Mouse (Mus musculus) embryonic facial prominence, embryonic 13.5 days (tissue): ENCODE measurements around the gene Cbarp. TPM values are rescaled to one million over a fixed set of nuclear protein-coding genes. Genes with fewer than 3 reads are reported as not detected.

Source experiments
- ATAC-seq: fragments of 200-750 bp; cut with Nextera tagmentation; 2 replicates; pipeline ENCODE4 v1.8.0; 2017; ENCODE audit warnings: low read depth; ENCODE audit not compliant: insufficient number of reproducible peaks, insufficient read depth, low FRiP score, low TSS enrichment
- H3K27ac ChIP-seq: fragments of 300-500 bp; sonication (generic); 2 replicates; pipeline ENCODE4 v1.5.1; 2015; ENCODE audit warnings: moderate library complexity, mild to moderate bottlenecking, inconsistent platforms
- H3K27me3 ChIP-seq: fragments of 300-500 bp; sonication (generic); 2 replicates; pipeline ENCODE4 v1.6.1; 2015; ENCODE audit warnings: mild to moderate bottlenecking, inconsistent platforms
- H3K36me3 ChIP-seq: fragments of 300-500 bp; sonication (generic); 2 replicates; pipeline ENCODE4 v1.6.1; 2015; ENCODE audit warnings: mild to moderate bottlenecking, inconsistent platforms
- H3K4me1 ChIP-seq: fragments of 300-500 bp; sonication (generic); 2 replicates; pipeline ENCODE4 v1.6.1; 2015; ENCODE audit warnings: inconsistent platforms
- H3K4me2 ChIP-seq: fragments of 300-500 bp; sonication (generic); 2 replicates; pipeline ENCODE4 v1.6.1; 2015; ENCODE audit warnings: moderate library complexity, mild to moderate bottlenecking, inconsistent platforms
- H3K4me3 ChIP-seq: fragments of 300-500 bp; sonication (generic); 2 replicates; pipeline ENCODE4 v1.5.1; 2015; ENCODE audit warnings: mild to moderate bottlenecking, inconsistent platforms
- H3K9ac ChIP-seq: fragments of 300-500 bp; sonication (generic); 2 replicates; pipeline ENCODE4 v1.6.1; 2015; ENCODE audit warnings: mild to moderate bottlenecking, inconsistent platforms
- H3K9me3 ChIP-seq: fragments of 300-500 bp; sonication (generic); 2 replicates; pipeline ENCODE4 v1.6.1; 2016; ENCODE audit warnings: inconsistent platforms
- WGBS: fragments of 180-500 bp; shearing (Covaris S2); methylation state at CpG from one replicate; pipeline ENCODE4 v1.1.7; 2015; ENCODE audit warnings: mixed read lengths; 5-methylcytosine and 5-hydroxymethylcytosine counted together
- polyA plus RNA-seq: library from polyadenylated mRNA; unstranded; fragments of >200 nt; fragmentation: Nextera tagmentation; extraction: Ambion mirVana; gene quantifications from 2 replicates; pipeline ENCODE4 v1.2.1, GENCODE M21; 2015

The Cbarp gene
- 6.8 and 9.8 TPM in 2 replicates for polyA plus RNA-seq

DNA sequence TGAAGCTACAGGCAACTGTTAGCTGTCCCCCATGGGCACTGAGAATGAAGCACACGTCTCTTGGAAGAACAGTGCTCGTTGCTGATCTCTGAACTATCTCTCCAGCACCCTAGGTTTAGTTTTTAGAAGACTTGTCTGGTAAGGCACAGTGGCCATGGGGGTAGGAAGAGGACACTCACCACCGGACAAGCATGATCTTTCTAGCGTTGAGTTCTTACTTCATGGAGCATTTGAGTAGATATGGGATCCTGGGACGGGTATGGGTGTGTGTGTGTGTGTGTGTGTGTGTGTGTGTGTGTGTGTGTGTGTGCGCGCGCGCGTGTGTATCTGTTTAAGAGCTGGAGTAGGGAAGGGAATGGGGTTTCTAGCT, at the start of gene Cbarp:
TSS of gene Cbarp (minus strand) at position 170 of the 370 bp plus-strand sequence.
- peaks cover 27% of the 10 kb centered on the region for H3K27me3 ChIP-seq
- no peaks in the 10 kb centered on the region for H3K9me3 ChIP-seq
- peak within 1 kb of the TSS; percentile 85 for H3K9ac ChIP-seq
- H3K4me2 ChIP-seq = peak within 1 kb of the TSS; percentile 99
- H3K4me1 ChIP-seq = peaks cover 61% of the 10 kb centered on the region
- peak within 1 kb of the TSS; percentile 81 for H3K27ac ChIP-seq
- H3K36me3 ChIP-seq = peaks cover 24% of the 10 kb centered on the region
- 75% methylated on average over 10 of the region's 10 CpGs for WGBS
- no peak for ATAC-seq
- peak within 1 kb of the TSS; percentile 70 for H3K4me3 ChIP-seq

GRCm38 (mm10) chr10:80189999-80190398, 49.4 kb upstream of the Cbarp start:
- peak overlapping the region; percentile 79 for H3K4me2 ChIP-seq
- peaks cover 30% of the 10 kb centered on the region for H3K36me3 ChIP-seq
- no peak overlapping the region for H3K27ac ChIP-seq
- 10% methylated on average over 21 of the region's 21 CpGs for WGBS
- no peak for ATAC-seq
- H3K9ac ChIP-seq = peak overlapping the region; percentile 73
- peaks cover 46% of the 10 kb centered on the region for H3K27me3 ChIP-seq
- H3K4me1 ChIP-seq = peaks cover 22% of the 10 kb centered on the region
- peak overlapping the region; percentile 49 for H3K4me3 ChIP-seq
- H3K9me3 ChIP-seq = no peaks in the 10 kb centered on the region

GRCm38 (mm10) chr10:80188453-80189024, 47.9 kb upstream of the Cbarp start:
- Histone ChIP-seq H3K9me3 (no peaks in the 10 kb centered on the region), H3K4me2 (no peak overlapping the region), H3K4me1 (peaks cover 22% of the 10 kb centered on the region), H3K4me3 (no peak overlapping the region), H3K36me3 (peaks cover 35% of the 10 kb centered on the region), H3K27me3 (peaks cover 46% of the 10 kb centered on the region), H3K9ac (no peak overlapping the region), H3K27ac (no peak overlapping the region)
- no peak for ATAC-seq
- 71% methylated on average over 15 of the region's 15 CpGs for WGBS

DNA sequence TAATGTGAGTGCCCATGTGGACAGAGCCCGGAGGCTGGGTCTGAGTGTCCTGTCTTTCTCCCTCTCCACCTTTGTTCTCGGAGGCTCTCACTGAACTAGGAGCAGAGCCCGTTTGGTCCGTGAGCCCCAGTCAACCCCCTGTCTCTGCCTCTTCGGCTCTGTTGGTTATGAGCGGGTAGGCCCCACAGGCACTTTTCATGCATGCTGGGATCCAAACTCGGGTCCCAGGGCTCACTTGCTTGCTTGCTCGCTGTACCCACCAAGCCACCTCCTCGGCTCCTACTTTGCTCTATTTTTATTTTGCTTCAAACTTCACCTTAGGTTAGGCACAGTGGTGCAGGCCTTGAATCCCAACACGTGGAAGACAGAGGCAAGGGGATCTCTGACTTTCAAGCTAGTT, 47.1 kb upstream of the Cbarp start:
- H3K4me2 ChIP-seq = no peak overlapping the region
- no peak overlapping the region for H3K9ac ChIP-seq
- no peak overlapping the region for H3K27ac ChIP-seq
- no peak for ATAC-seq
- 86% methylated on average over 10 of the region's 10 CpGs for WGBS
- H3K4me3 ChIP-seq = no peak overlapping the region
- peaks cover 42% of the 10 kb centered on the region for H3K27me3 ChIP-seq
- peaks cover 43% of the 10 kb centered on the region for H3K36me3 ChIP-seq
- peaks cover 22% of the 10 kb centered on the region for H3K4me1 ChIP-seq
- no peaks in the 10 kb centered on the region for H3K9me3 ChIP-seq

DNA sequence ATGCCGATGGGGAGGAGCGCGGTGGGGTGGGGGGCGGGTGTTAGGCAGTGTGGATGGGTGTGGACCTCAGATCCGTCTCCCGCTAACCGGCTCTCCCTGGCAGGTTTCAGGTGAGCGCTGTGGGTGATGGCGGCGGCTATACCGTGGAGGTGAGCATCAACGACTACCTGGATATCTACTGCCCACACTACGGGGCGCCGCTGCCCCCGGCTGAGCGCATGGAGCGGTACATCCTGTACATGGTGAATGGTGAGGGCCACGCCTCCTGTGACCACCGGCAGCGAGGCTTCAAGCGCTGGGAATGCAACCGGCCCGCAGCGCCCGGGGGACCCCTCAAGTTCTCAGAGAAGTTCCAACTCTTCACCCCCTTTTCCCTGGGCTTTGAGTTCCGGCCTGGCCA, 46.0 kb upstream of the Cbarp start:
- H3K4me1 ChIP-seq = peaks cover 27% of the 10 kb centered on the region
- H3K27me3 ChIP-seq = peaks cover 31% of the 10 kb centered on the region
- WGBS = 45% methylated on average over 27 of the region's 27 CpGs
- 0 out of 2 replicates have a peak overlapping the region, but pooled peaks have one; percentile 16 for H3K9ac ChIP-seq
- H3K27ac ChIP-seq = no peak overlapping the region
- no peak overlapping the region for H3K4me2 ChIP-seq
- H3K9me3 ChIP-seq = no peaks in the 10 kb centered on the region
- H3K4me3 ChIP-seq = no peak overlapping the region
- no peak for ATAC-seq
- peaks cover 52% of the 10 kb centered on the region for H3K36me3 ChIP-seq

DNA sequence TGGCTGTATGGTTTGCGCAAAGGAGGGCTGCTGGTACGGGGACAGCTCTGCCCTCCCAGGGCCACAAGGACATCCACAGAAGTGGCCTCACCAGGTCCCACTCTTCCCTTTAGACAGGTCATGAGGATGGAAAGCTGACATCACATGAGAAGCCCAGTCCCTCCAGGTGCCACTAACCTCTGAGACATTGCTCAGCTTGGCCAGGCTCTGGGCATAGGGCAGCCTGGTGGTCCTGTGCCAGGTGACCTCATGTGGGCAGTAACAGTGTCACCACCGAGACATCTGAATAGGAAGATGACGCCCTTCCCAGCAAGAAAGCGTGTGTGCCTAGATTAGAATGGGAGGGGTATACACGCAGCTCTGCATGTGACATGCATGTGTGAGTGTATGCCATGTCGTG, 41.9 kb upstream of the Cbarp start:
- no peak overlapping the region for H3K4me2 ChIP-seq
- H3K36me3 ChIP-seq = peaks cover 34% of the 10 kb centered on the region
- H3K4me1 ChIP-seq = peaks cover 31% of the 10 kb centered on the region
- no peaks in the 10 kb centered on the region for H3K9me3 ChIP-seq
- no peak overlapping the region for H3K27ac ChIP-seq
- ATAC-seq = no peak
- H3K27me3 ChIP-seq = no peaks in the 10 kb centered on the region
- 88% methylated on average over 7 of the region's 7 CpGs for WGBS
- H3K4me3 ChIP-seq = no peak overlapping the region
- no peak overlapping the region for H3K9ac ChIP-seq

DNA sequence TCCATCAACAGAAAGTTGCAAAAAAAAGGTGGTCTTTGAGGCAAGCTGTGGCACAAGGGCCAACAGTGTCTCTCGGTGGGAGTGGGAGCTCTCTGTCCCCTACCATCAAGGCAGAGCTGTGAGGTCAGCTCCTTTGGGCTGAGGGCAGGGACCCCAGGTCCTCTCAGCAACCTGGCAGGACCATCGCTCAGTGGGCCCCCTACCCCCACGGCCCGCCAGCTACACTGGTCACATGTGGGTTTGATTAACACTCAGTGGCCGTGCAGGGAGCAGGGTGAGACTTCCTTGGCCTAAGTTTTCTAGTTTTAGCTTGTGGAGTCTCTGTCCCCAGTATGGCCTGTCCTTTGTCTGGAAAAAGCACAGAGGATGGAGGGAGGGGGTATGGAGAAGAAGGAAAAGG, 40.2 kb upstream of the Cbarp start:
- no peak for ATAC-seq
- Histone ChIP-seq H3K27ac (no peak overlapping the region), H3K4me2 (peak overlapping the region; percentile 89)

DNA sequence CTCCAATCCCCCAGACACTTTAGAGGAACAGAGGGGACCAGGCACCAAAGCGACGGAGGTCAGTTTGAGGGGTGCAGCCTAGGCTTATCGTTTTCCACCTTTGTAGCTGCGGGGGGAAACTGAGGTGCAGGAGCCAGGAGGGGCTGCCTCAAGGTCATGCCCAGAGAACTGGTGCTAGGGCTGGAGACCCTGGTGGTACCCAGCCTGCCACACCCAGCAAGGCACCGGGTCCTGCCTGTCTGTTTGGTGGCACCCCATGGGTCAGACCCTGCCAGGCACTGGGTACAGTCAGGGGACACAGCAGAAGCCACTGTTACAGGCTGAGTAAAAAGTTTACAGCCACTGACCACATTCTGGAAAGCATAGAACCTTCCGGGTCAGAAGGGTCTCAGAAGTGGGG, 39.7 kb upstream of the Cbarp start:
- WGBS = 34% methylated on average over 6 of the region's 6 CpGs
- Histone ChIP-seq H3K27me3 (no peaks in the 10 kb centered on the region), H3K9me3 (no peaks in the 10 kb centered on the region), H3K36me3 (peaks cover 22% of the 10 kb centered on the region), H3K9ac (peak overlapping the region; percentile 97), H3K4me3 (peak overlapping the region; percentile 76), H3K27ac (peak overlapping the region; percentile 77), H3K4me2 (peak overlapping the region; percentile 89), H3K4me1 (peaks cover 23% of the 10 kb centered on the region)
- ATAC-seq = no peak

More for the DNA sequence above, 40.2 kb upstream of the Cbarp start:
- no peaks in the 10 kb centered on the region for H3K27me3 ChIP-seq
- H3K9ac ChIP-seq = peak overlapping the region; percentile 97
- WGBS = 19% methylated on average over 5 of the region's 5 CpGs
- peaks cover 22% of the 10 kb centered on the region for H3K36me3 ChIP-seq
- peaks cover 28% of the 10 kb centered on the region for H3K4me1 ChIP-seq
- H3K9me3 ChIP-seq = no peaks in the 10 kb centered on the region
- H3K4me3 ChIP-seq = peak overlapping the region; percentile 76

GRCm38 (mm10) chr10:80179068-80180051, 38.7 kb upstream of the Cbarp start, which contains the start of gene Efna2:
Gene Efna2 (plus strand): TSS chr10:80179482.
- peaks cover 22% of the 10 kb centered on the region for H3K36me3 ChIP-seq
- 2% methylated on average over 49 of the region's 106 CpGs for WGBS
- peaks cover 22% of the 10 kb centered on the region for H3K4me1 ChIP-seq
- H3K9me3 ChIP-seq = no peaks in the 10 kb centered on the region
- peak; percentile 63 for ATAC-seq
- peak within 1 kb of the TSS; percentile 77 for H3K27ac ChIP-seq
- H3K4me2 ChIP-seq = peak within 1 kb of the TSS; percentile 89
- no peaks in the 10 kb centered on the region for H3K27me3 ChIP-seq
- peak within 1 kb of the TSS; percentile 97 for H3K9ac ChIP-seq
- peak within 1 kb of the TSS; percentile 76 for H3K4me3 ChIP-seq

GRCm38 (mm10) chr10:80177441-80178279, 37.0 kb upstream of the Cbarp start:
- WGBS = 75% methylated on average over 7 of the region's 7 CpGs
- H3K27ac ChIP-seq = no peak overlapping the region
- no peak overlapping the region for H3K4me3 ChIP-seq
- H3K9me3 ChIP-seq = no peaks in the 10 kb centered on the region
- ATAC-seq = no peak
- H3K36me3 ChIP-seq = peaks cover 8% of the 10 kb centered on the region; the same call in 1 of the 2 replicates
- H3K4me2 ChIP-seq = no peak overlapping the region
- H3K4me1 ChIP-seq = peaks cover 24% of the 10 kb centered on the region
- no peaks in the 10 kb centered on the region for H3K27me3 ChIP-seq
- no peak overlapping the region for H3K9ac ChIP-seq

GRCm38 (mm10) chr10:80176270-80176834, 35.7 kb upstream of the Cbarp start:
- no peak for ATAC-seq
- no peak overlapping the region for H3K4me2 ChIP-seq
- 76% methylated on average over 5 of the region's 5 CpGs for WGBS
- H3K4me1 ChIP-seq = peaks cover 29% of the 10 kb centered on the region
- H3K27me3 ChIP-seq = no peaks in the 10 kb centered on the region
- peaks cover 11% of the 10 kb centered on the region for H3K36me3 ChIP-seq
- H3K9me3 ChIP-seq = no peaks in the 10 kb centered on the region
- H3K9ac ChIP-seq = 0 out of 2 replicates have a peak overlapping the region, but pooled peaks have one; percentile 3
- H3K27ac ChIP-seq = no peak overlapping the region
- H3K4me3 ChIP-seq = no peak overlapping the region
